Mouse (Mus musculus): ENCODE data around the gene Acad10.
A peak's percentile ranks its signal among the peaks of the same experiment; 100 is the strongest.
"Not testable (repeated sequence)": the region's sequence is repeated elsewhere in the genome, so short reads cannot be mapped to it uniquely, and the experiment has no call there.

Acad10 gene

GRCm38 (mm10) chr5:121656866-121657265, 3.4 kb downstream of the Acad10 start:
- DNase-seq: not testable (repeated sequence)

DNA sequence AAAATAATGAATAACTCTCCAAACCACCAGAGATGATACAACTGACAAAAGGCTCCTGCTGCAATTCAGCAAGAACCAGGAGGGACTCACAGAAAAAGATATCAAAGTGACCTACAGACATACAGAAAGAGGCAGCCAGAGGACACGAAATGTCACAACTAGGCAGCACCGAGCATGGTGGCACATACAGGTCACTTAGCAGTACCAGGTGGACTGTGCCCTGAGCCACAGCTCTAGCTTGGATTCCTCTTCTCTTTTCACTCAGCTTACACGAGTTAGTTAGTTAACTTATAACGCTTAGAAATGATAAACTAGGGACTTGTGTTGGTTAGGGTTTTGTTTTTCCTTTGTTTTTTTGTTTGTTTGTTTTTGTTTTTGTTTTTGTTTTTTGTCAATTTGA, 5.8 kb downstream of the Acad10 start:
- DNase-seq: no peak

DNA sequence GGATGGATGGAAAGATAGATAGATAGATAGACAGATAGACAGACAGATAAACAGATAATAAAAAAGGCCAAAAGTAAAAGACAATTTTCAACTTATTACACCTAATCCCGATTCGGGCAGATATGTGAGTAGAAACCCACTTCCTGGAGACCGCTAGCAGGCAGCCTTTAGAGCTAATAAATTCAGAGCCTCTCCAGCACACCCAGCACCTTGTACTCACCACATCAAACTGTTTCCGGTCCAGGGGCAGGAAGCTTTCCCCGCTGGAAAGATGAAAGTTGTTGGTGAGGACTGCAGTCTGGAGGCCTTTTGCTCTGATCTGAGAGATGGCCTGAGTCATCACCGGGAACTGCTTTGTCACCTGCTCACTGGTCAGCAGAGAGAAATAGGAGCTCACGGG, 11.2 kb downstream of the Acad10 start:
- no peak for DNase-seq

DNA sequence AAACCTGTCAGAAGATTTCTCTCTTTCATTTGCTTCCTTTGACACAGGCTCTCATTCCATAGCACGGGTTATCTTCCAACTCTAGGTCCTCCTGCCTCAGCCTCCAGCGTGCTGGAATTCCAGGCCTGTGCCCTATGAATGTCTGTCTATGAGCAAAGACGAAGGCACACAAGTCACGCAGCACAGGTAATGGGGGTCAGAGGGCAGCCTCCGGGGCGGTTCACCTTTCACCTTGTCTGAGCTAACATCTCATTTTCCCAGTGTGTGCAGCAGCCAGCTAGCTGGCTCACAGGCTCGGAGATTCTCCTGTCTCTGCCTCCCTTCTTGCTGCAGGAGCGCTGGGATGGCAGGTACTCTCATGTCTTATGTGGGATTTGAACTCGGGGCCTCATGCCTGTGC, 20.7 kb downstream of the Acad10 start:
- no peak for DNase-seq

DNA sequence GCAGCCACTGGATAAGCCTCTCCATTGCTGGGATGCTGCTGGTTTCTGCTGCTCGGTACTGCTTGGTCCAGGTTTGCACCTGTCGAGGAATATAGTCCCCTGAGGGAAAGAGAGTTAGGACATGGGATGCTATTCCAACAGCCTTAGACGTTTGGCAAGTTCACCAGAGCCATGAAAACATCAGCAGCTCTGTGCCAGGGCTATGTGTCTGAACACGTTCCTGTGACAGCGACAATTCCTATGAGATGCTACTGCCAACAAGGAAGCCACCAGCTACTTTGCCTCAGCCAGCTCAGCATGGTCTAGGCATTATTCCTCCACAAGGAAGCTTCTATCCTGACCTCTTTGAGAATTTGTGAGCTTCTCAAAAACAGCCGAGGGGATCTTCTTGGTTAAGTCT, 23.0 kb downstream of the Acad10 start:
- no peak for DNase-seq

GRCm38 (mm10) chr5:121634668-121635067, 25.6 kb downstream of the Acad10 start:
- no peak for DNase-seq

DNA sequence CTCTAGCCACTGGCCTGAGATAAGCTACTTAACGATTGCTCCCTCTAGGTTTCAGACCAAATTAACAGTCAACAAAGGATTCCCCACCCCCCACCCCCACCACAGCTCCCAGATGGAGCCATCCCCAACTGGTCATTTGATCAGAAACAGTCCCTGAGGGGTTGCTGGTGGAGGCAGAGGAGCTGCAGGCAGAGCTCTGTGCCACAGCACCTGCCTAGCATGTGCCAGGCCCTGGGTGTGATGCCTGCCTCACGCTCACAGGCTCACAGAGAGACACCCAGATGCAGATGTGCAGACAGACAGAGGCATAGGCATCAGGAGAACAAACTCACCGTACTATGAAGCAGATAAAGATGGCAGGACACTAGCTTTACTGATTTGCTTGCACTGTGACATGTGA, 27.5 kb downstream of the Acad10 start:
- no peak for DNase-seq

DNA sequence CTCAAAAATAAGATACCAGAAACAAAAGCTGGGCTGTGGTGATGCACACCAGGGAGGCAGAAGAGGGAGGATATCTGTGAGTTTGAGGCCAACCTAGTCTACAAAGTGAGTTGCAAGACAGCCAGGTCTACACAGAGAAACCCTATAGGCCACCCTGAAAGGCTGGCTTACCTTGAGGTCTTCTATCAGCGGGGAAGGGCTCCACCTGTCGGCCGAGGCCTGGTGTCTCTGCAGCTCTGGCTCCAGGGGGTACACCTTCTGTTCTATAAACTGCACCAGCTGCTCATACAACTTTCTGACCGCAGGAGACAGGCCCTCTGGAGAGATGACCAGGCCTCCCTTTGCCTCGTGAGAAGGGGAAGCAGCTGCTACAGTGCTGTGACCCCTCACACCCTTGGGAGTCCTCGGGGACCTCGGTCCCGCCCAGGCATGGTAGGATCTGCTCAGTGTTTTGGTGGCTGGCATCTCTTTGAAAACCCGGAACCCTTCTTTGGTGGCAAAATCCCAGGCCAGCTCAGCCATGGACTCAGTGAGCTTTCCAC, 29.1 kb downstream of the Acad10 start:
- not testable (repeated sequence) for DNase-seq

DNA sequence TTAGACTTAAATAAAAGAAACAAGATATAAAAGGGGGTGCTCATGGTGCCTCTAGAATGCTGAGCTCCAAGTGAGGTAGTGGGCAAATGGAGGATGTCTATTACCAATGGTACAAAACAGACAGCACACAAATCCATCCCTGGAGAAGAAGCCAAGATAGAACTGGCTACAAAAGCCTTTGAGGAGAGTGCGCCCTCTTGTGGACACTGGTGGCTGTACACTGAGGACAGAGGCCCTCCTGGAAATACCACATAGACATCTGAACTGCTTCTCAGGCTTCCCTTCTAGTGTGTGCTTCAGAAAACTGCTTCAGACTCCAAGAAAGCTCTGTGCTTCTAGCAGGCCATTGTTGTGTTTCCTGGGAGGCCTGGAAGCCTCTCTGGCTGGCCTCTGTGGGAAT, 32.4 kb downstream of the Acad10 start:
- peak; percentile 82 for DNase-seq

GRCm38 (mm10) chr5:121623241-121623640, 37.1 kb downstream of the Acad10 start:
- DNase-seq: no peak

DNA sequence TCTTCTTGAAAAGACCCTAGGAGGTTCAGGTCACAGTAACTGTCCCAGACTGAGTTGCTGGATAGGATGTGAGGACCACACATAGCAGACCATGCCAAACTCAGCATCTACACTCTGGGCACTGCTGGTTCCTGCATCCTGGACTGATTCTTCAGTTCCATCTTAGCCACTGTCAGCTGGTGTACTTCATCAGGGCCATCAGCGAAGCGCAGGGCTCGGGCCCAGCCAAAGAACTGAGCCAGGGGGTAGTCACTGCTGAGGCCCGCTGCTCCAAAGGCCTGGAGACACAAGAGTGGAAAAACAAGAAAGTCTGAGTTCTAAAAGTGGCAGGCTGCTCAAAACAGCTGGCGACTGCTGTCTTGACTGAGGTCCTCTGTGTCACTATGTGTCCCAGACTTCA, 39.2 kb downstream of the Acad10 start:
- no peak for DNase-seq

DNA sequence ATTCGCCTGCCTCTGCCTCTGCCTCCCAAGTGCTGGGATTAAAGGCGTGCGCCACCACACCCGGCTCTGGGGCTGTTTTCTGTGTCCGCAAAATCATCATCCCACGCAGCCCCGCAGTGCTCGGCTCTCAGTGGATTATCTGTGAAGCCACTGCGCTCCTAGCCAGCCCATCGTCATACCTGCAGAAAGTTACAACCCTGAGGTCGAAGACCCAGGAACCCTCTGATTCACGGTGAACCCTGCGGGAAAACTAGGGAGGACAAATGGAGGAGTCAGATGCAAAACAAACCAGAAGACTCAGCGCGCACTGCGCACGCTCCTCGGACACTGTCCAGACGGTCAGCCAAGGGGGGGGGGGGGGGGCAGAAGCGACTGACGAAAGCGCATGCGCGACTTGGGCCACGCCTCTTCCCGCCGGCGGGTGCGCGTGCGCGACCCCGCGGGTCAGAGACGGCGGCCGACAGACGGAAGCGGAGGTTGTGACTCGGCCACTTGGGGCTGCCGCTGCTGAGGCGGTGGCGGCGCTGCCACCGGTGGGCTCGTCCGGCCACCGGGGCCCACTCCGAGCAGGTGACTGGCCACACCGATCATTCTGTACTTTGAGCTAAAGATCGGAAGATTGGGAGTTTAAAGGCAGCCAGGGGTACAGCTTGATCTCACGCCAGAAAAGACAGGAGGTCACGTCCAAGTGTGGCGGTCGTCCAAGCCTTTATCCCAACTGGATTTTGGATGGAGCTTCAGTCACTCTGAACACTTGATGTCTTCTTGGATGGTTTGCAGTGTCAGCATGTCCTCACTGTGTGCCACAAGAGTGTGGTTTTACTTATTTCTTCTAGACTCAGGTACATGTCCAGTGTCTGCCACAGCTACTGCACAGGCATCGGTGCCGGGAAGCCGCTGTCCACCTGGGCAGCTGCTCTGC, 41.5 kb downstream of the Acad10 start, which contains the start of gene Acad12:
Acad12 (minus strand) TSS at position 347 of the 922 bp plus-strand sequence.
- peak; percentile 93 for DNase-seq

GRCm38 (mm10) chr5:121614921-121615320, 45.4 kb downstream of the Acad10 start:
- not testable (repeated sequence) for DNase-seq

- no peak for DNase-seq
Measured at GRCm38 (mm10) chr5:121612036-121612435, 48.3 kb downstream of the Acad10 start.

DNA sequence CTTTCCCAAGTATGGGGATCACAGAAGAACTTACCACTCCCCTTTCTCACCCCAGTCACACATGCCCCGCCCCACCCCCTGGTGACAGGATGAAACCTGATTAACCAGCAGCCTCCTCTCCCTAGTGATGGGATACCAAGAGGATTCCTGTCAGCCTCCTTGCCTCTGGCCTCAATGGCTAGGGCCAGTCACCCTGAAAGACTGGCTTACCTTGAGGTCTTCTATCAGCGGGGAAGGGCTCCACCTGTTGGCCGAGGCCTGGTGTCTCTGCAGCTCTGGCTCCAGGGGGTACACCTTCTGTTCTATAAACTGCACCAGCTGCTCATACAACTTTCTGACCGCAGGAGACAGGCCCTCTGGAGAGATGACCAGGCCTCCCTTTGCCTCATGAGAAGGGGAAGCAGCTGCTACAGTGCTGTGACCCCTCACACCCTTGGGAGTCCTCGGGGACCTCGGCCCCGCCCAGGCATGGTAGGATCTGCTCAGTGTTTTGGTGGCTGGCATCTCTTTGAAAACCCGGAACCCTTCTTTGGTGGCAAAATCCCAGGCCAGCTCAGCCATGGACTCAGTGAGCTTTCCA, 50.7 kb downstream of the Acad10 start:
- DNase-seq: not testable (repeated sequence)

GRCm38 (mm10) chr5:121606151-121606550, 54.2 kb downstream of the Acad10 start:
- DNase-seq: peak; percentile 83

DNA sequence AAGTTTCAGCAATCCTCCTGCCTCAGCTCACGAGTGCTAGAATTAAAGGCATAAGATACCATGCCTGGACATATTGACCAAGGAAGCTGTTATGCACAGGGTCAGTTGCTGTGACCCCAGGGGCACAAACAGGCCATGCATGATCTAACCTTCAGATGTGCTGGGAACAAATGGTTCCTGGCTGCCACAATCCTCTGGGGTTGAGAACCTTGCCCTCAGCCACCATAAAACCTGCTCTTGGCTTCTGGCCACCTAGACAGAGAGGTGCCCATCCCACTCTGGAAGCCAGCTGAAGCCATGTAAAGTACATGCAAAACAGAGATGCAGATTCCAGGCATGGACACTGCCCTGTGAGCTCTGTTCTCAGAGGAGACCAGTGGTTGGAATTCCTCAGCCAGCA, 56.5 kb downstream of the Acad10 start:
- DNase-seq: not testable (repeated sequence)

DNA sequence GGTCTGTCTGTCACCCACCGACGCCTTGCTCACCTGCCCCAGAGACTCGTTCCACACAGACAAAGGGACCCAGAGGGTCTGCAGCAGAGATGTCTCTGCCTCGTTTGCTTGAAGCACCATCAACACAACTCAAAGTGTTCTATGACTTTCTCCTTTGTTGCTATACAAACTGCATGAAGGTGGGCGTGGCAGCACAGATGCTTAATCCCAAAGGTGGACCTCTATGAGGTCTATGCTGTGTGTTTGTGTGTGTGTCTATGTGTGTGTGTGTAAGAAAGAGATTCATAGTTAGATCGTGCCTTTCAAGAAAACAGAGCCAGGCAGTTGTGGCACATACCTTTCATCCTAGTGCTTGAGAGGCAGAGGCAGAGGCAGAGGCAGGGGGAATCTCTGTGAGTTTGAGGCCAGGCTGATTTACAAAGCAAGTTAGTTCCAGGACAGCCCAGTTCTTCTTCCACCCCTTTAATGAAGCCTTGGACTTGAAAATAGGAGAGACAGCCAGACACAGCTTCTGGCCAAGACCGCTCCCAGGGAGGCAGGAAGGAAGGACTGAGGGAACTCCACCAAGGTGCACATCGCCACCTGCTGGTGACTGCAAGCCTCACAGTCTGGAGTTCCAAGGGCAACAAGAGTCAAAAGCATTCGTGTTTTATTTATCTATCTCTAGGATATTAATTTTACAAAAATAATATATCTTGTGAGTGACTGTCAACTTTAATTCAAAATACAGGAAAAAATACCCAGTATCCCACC, 58.6 kb downstream of the Acad10 start:
- peak; percentile 89 for DNase-seq

DNA sequence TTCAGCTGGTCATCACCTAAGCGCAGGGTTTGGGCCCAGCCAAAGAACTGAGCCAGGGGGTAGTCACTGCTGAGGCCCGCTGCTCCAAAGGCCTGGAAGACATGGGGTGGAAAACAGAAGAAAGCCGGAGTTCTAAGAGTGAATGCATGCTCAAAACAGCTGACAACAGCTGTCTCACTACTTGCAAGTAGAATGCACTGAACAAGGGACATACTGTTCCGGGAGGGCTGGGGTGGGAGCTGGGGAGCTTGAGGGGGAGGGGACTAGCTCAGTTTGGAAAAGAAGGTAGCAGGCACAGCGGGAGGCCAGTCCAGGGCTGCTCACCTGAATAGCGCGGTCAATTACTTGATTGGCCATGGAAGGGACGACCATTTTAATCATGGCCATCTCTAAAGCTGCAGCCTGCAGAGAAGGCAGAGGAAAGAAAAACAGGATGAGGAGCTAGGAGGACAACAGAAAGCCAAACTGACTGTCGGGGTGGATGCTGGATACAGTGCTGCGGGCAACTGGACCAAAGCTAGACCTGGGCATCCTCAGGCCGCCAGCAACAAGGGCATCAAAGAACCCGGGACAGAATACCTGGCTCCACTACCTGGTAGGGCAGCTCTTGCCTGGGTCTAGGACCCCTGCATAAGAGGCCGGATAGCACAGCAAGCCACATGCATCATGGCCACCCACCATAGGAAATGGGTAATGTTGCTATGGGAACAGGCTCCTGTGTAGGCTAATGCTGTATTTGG, 61.3 kb downstream of the Acad10 start:
- no peak for DNase-seq

DNA sequence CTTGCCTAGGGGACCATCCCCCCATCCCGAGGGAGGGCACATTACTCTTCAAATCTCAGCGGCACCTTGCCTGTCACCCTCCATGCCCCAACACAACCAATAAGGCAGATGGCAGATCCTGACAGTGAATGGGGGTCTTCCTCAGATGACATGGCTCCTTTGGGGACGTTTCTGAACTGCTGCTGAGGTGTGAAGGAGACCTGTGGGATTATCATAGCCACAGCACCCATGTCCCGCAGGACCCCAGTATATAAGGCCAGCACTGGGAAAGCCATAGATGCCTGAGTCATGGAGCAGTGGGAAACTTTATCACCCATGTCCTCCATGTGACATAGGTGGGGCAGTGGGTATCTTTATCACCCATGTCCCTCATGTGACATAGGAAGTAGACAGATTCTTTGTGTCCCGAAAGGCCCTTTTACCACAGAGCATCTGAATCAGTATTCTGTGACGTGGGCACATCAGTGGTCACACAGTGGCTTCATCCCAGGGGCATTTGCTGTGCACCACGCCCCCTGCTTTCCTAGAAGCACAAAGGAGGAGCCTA, 62.2 kb downstream of the Acad10 start:
- no peak for DNase-seq

GRCm38 (mm10) chr5:121597332-121597731, 63.0 kb downstream of the Acad10 start:
- no peak for DNase-seq

GRCm38 (mm10) chr5:121596226-121596625, 64.1 kb downstream of the Acad10 start:
- no peak for DNase-seq

Data from liver (tissue).